Mouse (Mus musculus) E14TG2a.4 (cell line): ENCODE results near the gene Csnk1g1.

Experiments
- CTCF ChIP-seq: conservative IDR thresholded peaks from 2 replicates; pipeline ENCODE4 v1.5.1; 2014; ENCODE audit warnings: low read length
- NANOG ChIP-seq: IDR thresholded peaks from 2 replicates; pipeline ENCODE4 v1.6.1; 2014; ENCODE audit warnings: borderline replicate concordance, low read length, mixed read lengths
- POU5F1 ChIP-seq: IDR thresholded peaks from 2 replicates; pipeline ENCODE4 v1.6.1; 2014; ENCODE audit warnings: low read length, borderline replicate concordance

- TF ChIP-seq CTCF (no peak), NANOG (no peak), POU5F1 (no peak)
Measured at GRCm38 (mm10) chr9:66042331-66042730, 133.6 kb downstream of the Csnk1g1 start.
